Mouse (Mus musculus) CH12.LX (cell line): ENCODE results near the gene Fabp2.

Source experiments
- CTCF ChIP-seq, 2 experiments: IDR thresholded peaks in 1 of 2; conservative IDR thresholded peaks in 1 of 2; 2 replicates each; pipeline ENCODE4 v1.5.1; 2011 to 2012; ENCODE audit warnings: low read depth in 2 of 2, low read length in 2 of 2, improper control_type of control experiment in 1 of 2, inconsistent platforms in 1 of 2, mild to moderate bottlenecking in 1 of 2, moderate library complexity in 1 of 2
- ELF1 ChIP-seq: IDR thresholded peaks from 2 replicates; pipeline ENCODE4 v1.6.1; 2014; ENCODE audit warnings: low read depth, mild to moderate bottlenecking, inconsistent platforms, low read length, improper control_type of control experiment
- EP300 ChIP-seq: IDR thresholded peaks from 2 replicates; pipeline ENCODE4 v1.6.1; 2011; ENCODE audit warnings: low read length, improper control_type of control experiment
- HCFC1 ChIP-seq: IDR thresholded peaks from 2 replicates; pipeline ENCODE4 v1.6.1; 2012; ENCODE audit warnings: low read depth, mild to moderate bottlenecking, inconsistent platforms, low read length, improper control_type of control experiment
- JUN ChIP-seq: IDR thresholded peaks from 2 replicates; pipeline ENCODE4 v1.6.1; 2011; ENCODE audit warnings: low read depth, mild to moderate bottlenecking, low read length, improper control_type of control experiment, moderate library complexity; ENCODE audit not compliant: insufficient read depth
- JUND ChIP-seq: conservative IDR thresholded peaks from 2 replicates; pipeline ENCODE4 v1.6.1; 2011; ENCODE audit warnings: low read depth, low read length, improper control_type of control experiment
- NELFE ChIP-seq: IDR thresholded peaks from 2 replicates; pipeline ENCODE4 v1.6.1; 2011; ENCODE audit warnings: low read depth, low read length, improper control_type of control experiment
- NRF1 ChIP-seq: IDR thresholded peaks from 2 replicates; pipeline ENCODE4 v1.6.1; 2014; ENCODE audit warnings: low read depth, mild to moderate bottlenecking, inconsistent platforms, low read length, improper control_type of control experiment, moderate library complexity
- SMC3 ChIP-seq: IDR thresholded peaks from 2 replicates; pipeline ENCODE4 v1.6.1; 2011; ENCODE audit warnings: low read depth, low read length, improper control_type of control experiment
- ZMIZ1 ChIP-seq: IDR thresholded peaks from 2 replicates; pipeline ENCODE4 v1.6.1; 2012; ENCODE audit warnings: low read depth, mild to moderate bottlenecking, inconsistent platforms, low read length, improper control_type of control experiment

- TF ChIP-seq JUN: no peak
- TF ChIP-seq ZMIZ1: no peak
- no peak for TF ChIP-seq HCFC1
- no peak for TF ChIP-seq NRF1
- no peak for TF ChIP-seq ELF1
- 0 out of 2 replicates have a peak, but pooled peaks have one; percentile 14 for TF ChIP-seq EP300
- 0 out of 2 replicates have a peak, but pooled peaks have one; percentile 6 for TF ChIP-seq NELFE
- TF ChIP-seq SMC3: no peak
- TF ChIP-seq CTCF (conservative IDR thresholded peaks at IDR 0.05 in 1 of 2, IDR thresholded peaks at IDR 0.05 in 1 of 2; ENCODE audit: low read depth in 2 of 2, low read length in 2 of 2): no peak
- TF ChIP-seq JUND: no peak
These were observed 25.9 kb downstream of the Fabp2 start for GRCm38 (mm10) chr3:122920572-122921435.
